Mouse (Mus musculus) forebrain, postnatal 0 days (tissue): ENCODE data around the gene Hmgcl. TPM values are rescaled to one million over a fixed set of nuclear protein-coding genes. Genes with fewer than 3 reads are reported as not detected.

Experiments used
- ATAC-seq: fragments of 200-750 bp; cut with Nextera tagmentation; 2 replicates; pipeline ENCODE4 v1.8.0; 2017; ENCODE audit warnings: mild to moderate bottlenecking, moderate library complexity
- DNase-seq: peaks from one replicate; pipeline ENCODE4 v3.0.0-alpha.2; 2015
- H3K27ac ChIP-seq: fragments of 300-500 bp; sonication (generic); 2 replicates; pipeline ENCODE4 v1.5.1; 2014; ENCODE audit warnings: low read depth, mild to moderate bottlenecking, antibody characterized with exemption, low read length, moderate library complexity, mixed read lengths
- H3K27me3 ChIP-seq: fragments of 300-500 bp; sonication (generic); 2 replicates; pipeline ENCODE4 v1.6.1; 2014; ENCODE audit warnings: mild to moderate bottlenecking, low read length, mixed read lengths; ENCODE audit not compliant: insufficient read depth
- H3K36me3 ChIP-seq: fragments of 300-500 bp; sonication (generic); 2 replicates; pipeline ENCODE4 v1.6.1; 2014; ENCODE audit warnings: mild to moderate bottlenecking, moderate library complexity; ENCODE audit not compliant: insufficient read depth
- H3K4me1 ChIP-seq: fragments of 300-500 bp; sonication (generic); 2 replicates; pipeline ENCODE4 v1.6.1; 2014; ENCODE audit warnings: antibody characterized with exemption; ENCODE audit not compliant: insufficient read depth
- H3K4me2 ChIP-seq: fragments of 300-500 bp; sonication (generic); 2 replicates; pipeline ENCODE4 v1.6.1; 2014; ENCODE audit warnings: low read depth, mild to moderate bottlenecking, moderate library complexity
- H3K4me3 ChIP-seq: fragments of 300-500 bp; sonication (generic); 2 replicates; pipeline ENCODE4 v1.5.1; 2014; ENCODE audit warnings: low read depth, low read length, mixed read lengths
- H3K9ac ChIP-seq: fragments of 300-500 bp; sonication (generic); 2 replicates; pipeline ENCODE4 v1.6.1; 2014; ENCODE audit warnings: mild to moderate bottlenecking
- H3K9me3 ChIP-seq: fragments of 300-500 bp; sonication (generic); 2 replicates; pipeline ENCODE4 v1.6.1; 2016; ENCODE audit warnings: low read length
- CTCF ChIP-seq: sonication (generic); IDR thresholded peaks from 2 replicates; pipeline ENCODE4 v1.5.1; 2016; ENCODE audit warnings: antibody characterized with exemption, control low read depth, low read depth
- WGBS: fragments of 180-500 bp; shearing (Covaris S2); extraction: QIAGEN DNeasy Blood & Tissue Kit; methylation state at CpG from one replicate; pipeline ENCODE4 v1.1.7; 2014; 5-methylcytosine and 5-hydroxymethylcytosine counted together
- polyA plus RNA-seq: library from polyadenylated mRNA; unstranded; fragments of >200 nt; fragmentation: Nextera tagmentation; extraction: Ambion mirVana; gene quantifications from 2 replicates; pipeline ENCODE4 v1.2.1, GENCODE M21; 2015
- total RNA-seq: library from RNA; depleted of rRNA; stranded (reverse); fragments of >200 nt; gene quantifications from 2 replicates; pipeline ENCODE4 v1.2.3, GENCODE M21; 2014

Gene Hmgcl
- total and polyA plus RNA-seq, 2 experiments from 2014 or later, result 42.9 to 58.3 TPM

DNA sequence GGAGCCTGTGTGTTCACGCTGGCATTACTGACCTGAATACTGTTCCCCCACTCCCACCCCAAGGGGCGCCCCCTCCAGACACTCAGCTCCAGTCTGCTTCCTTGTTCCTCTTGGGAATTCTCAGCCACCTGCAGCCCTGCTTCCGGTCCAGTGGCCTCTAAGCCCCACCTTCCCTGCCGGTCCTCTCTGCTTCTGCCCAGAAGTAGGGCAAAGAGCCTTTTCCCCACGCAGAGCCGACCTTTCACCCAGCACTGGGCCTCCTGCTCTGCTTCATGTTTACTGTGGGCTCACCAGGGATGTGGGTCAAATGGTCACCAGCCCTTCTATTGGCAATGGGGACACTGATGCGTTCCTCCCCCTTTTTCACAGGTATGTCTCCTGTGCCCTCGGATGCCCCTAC is 12.1 kb downstream of the Hmgcl start:
- H3K27ac ChIP-seq, result no peak overlapping the region
- DNase-seq, result no peak
- no peak overlapping the region for H3K4me2 ChIP-seq
- no peak for ATAC-seq
- no peaks in the 10 kb centered on the region for H3K27me3 ChIP-seq
- no peak for TF ChIP-seq CTCF
- H3K9ac ChIP-seq, result no peak overlapping the region
- peaks cover 52% of the 10 kb centered on the region for H3K36me3 ChIP-seq
- no peaks in the 10 kb centered on the region for H3K4me1 ChIP-seq
- H3K9me3 ChIP-seq, result no peaks in the 10 kb centered on the region
- WGBS, result 70% methylated on average over 8 of the region's 8 CpGs
- H3K4me3 ChIP-seq, result no peak overlapping the region

GRCm38 (mm10) chr4:135960717-135961116 is 14.5 kb downstream of the Hmgcl start:
- Histone ChIP-seq H3K27me3 (no peaks in the 10 kb centered on the region), H3K36me3 (peaks cover 41% of the 10 kb centered on the region), H3K9ac (no peak overlapping the region), H3K4me3 (no peak overlapping the region), H3K4me2 (no peak overlapping the region), H3K4me1 (peaks cover 6% of the 10 kb centered on the region; the same call in 1 of the 2 replicates), H3K9me3 (no peaks in the 10 kb centered on the region), H3K27ac (no peak overlapping the region)
- DNase-seq (peak; percentile 76), ATAC-seq (no peak)
- TF ChIP-seq CTCF, result peak; percentile 87
- 26% methylated on average over 5 of the region's 5 CpGs for WGBS

- no peaks in the 10 kb centered on the region for H3K9me3 ChIP-seq
- peaks cover 44% of the 10 kb centered on the region for H3K36me3 ChIP-seq
- H3K27ac ChIP-seq, result no peak overlapping the region
- H3K4me3 ChIP-seq, result no peak overlapping the region
- H3K4me2 ChIP-seq, result no peak overlapping the region
- H3K9ac ChIP-seq, result no peak overlapping the region
- peaks cover 6% of the 10 kb centered on the region; the same call in 1 of the 2 replicates for H3K4me1 ChIP-seq
- H3K27me3 ChIP-seq, result no peaks in the 10 kb centered on the region
- TF ChIP-seq CTCF, result no peak
- DNase-seq (no peak), ATAC-seq (no peak)
- 93% methylated on average over 5 of the region's 5 CpGs for WGBS
Observed at GRCm38 (mm10) chr4:135961709-135962108, 15.5 kb downstream of the Hmgcl start.

DNA sequence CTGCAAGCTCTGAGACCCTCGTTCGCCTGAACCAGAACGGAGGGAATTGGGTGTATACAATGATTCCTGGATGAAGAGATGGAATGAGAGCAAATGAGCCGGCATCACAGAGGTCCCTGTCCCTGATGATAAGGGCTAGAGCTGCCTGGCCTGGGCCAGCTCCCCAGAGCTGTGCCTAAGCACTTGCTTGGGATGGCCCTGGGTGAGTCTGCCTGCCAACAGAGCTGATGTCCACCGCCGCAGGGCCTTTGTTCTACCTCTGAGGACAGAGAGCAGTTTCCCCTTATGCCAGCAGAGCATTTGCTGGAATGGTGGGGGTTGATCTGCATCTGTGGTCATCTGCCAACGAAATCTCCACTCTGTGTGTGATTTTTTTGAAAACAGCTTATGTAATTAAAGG is 15.9 kb downstream of the Hmgcl start:
- Histone ChIP-seq H3K27me3 (no peaks in the 10 kb centered on the region), H3K27ac (no peak overlapping the region), H3K9me3 (no peaks in the 10 kb centered on the region), H3K4me2 (no peak overlapping the region), H3K9ac (no peak overlapping the region), H3K4me3 (no peak overlapping the region), H3K36me3 (peaks cover 49% of the 10 kb centered on the region), H3K4me1 (peaks cover 6% of the 10 kb centered on the region; the same call in 1 of the 2 replicates)
- DNase-seq, result no peak
- WGBS, result 85% methylated on average over 7 of the region's 7 CpGs
- no peak for ATAC-seq
- no peak for TF ChIP-seq CTCF

DNA sequence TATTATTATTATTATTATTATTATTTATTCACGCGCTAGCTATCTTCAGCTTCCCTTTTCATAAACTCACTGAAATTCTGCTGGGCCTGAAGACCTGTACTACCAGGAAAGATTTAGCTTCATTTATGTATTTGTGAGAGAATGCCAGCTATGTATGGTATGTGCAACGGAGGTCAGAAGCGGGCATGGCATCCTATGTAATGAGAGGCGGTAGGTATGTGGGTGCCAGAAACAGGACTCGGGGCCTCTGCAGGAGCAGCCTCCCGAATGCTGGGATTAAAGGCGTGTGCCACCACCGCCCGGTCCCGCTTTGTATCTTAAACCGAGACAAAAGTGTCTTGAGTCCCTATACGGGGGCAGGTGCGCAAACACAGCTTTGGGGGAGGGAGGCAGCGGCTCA is 16.7 kb downstream of the Hmgcl start:
- Histone ChIP-seq H3K9me3 (no peaks in the 10 kb centered on the region), H3K9ac (peak overlapping the region; percentile 84), H3K36me3 (peaks cover 57% of the 10 kb centered on the region), H3K27me3 (no peaks in the 10 kb centered on the region), H3K4me3 (peak overlapping the region; percentile 69), H3K4me2 (peak overlapping the region; percentile 92), H3K4me1 (peaks cover 6% of the 10 kb centered on the region; the same call in 1 of the 2 replicates), H3K27ac (peak overlapping the region; percentile 89)
- no peak for DNase-seq
- ATAC-seq, result peak; percentile 16
- TF ChIP-seq CTCF, result no peak
- 9% methylated on average over 15 of the region's 15 CpGs for WGBS

GRCm38 (mm10) chr4:135963457-135964193 is 17.4 kb downstream of the Hmgcl start, which contains the start of gene Gale:
TSS of gene Gale (plus strand) at chr4:135963727.
- Histone ChIP-seq H3K27me3 (no peaks in the 10 kb centered on the region), H3K36me3 (peaks cover 57% of the 10 kb centered on the region), H3K4me2 (peak within 1 kb of the TSS; percentile 92), H3K4me1 (peaks cover 6% of the 10 kb centered on the region; the same call in 1 of the 2 replicates), H3K9ac (peak within 1 kb of the TSS; percentile 84), H3K27ac (peak within 1 kb of the TSS; percentile 89), H3K4me3 (peak within 1 kb of the TSS; percentile 69), H3K9me3 (no peaks in the 10 kb centered on the region)
- TF ChIP-seq CTCF, result no peak
- under 1% methylated on average over 56 of the region's 56 CpGs for WGBS
- DNase-seq (peak; percentile 97), ATAC-seq (peak; percentile 97)

DNA sequence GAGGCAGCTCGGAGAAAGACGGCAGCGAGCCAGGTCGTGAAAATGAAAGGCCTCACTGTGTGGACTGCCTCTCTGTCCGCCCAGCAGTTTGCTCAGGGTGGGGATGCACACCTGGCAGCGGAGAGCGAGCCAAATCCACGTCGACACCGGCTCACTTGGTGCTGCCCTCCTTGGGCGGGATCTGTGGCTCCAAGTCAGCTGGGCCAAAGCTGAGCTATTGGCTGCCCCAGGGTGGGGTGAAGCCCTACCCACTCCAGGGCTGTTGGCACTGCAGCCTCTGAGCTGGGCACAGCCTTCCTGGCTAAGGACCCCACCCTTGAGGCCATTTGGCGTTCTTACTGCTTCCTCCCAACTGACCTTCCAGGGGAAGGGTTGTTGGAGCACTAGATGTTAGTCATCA is 18.2 kb downstream of the Hmgcl start:
- Histone ChIP-seq H3K27ac (no peak overlapping the region; the same call in 1 of the 2 replicates), H3K4me3 (peak overlapping the region; percentile 69), H3K9me3 (no peaks in the 10 kb centered on the region), H3K27me3 (no peaks in the 10 kb centered on the region), H3K4me1 (peaks cover 6% of the 10 kb centered on the region; the same call in 1 of the 2 replicates), H3K36me3 (peaks cover 57% of the 10 kb centered on the region), H3K9ac (peak overlapping the region; percentile 84), H3K4me2 (peak overlapping the region; percentile 92)
- DNase-seq, result peak; percentile 34
- WGBS, result 3% methylated on average over 12 of the region's 12 CpGs
- no peak for ATAC-seq
- no peak for TF ChIP-seq CTCF
